Mouse (Mus musculus) ES-Bruce4 (cell line): ENCODE results near the gene Gm5771. TPM values are rescaled to one million over a fixed set of nuclear protein-coding genes. Genes with fewer than 3 reads are reported as not detected.
"Not testable (repeated sequence)": the region's sequence is repeated elsewhere in the genome, so short reads cannot be mapped to it uniquely, and the experiment has no call there.

Experiments
- H3K27ac ChIP-seq: 2 replicates; pipeline ENCODE4 v1.5.1; 2012; ENCODE audit warnings: low read length, inconsistent platforms; ENCODE audit not compliant: insufficient read depth
- H3K27me3 ChIP-seq: 2 replicates; pipeline ENCODE4 v1.6.1; 2012; ENCODE audit warnings: mild to moderate bottlenecking, low read length, inconsistent platforms; ENCODE audit not compliant: control insufficient read depth, poor library complexity, insufficient read depth, severe bottlenecking
- H3K36me3 ChIP-seq: 2 replicates; pipeline ENCODE4 v1.6.1; 2012; ENCODE audit warnings: inconsistent platforms, mild to moderate bottlenecking, low read length, moderate library complexity; ENCODE audit not compliant: control insufficient read depth, poor library complexity, insufficient read depth, severe bottlenecking
- H3K4me1 ChIP-seq: one replicate; pipeline ENCODE4 v1.8.1; 2011; ENCODE audit warnings: low read length; ENCODE audit not compliant: control insufficient read depth, insufficient read depth
- H3K4me3 ChIP-seq: 2 replicates; pipeline ENCODE4 v1.5.1; 2011; ENCODE audit warnings: low read depth, mild to moderate bottlenecking, low read length
- H3K9ac ChIP-seq: 2 replicates; pipeline ENCODE4 v1.6.1; 2012; ENCODE audit warnings: low read depth, mild to moderate bottlenecking, inconsistent platforms; ENCODE audit not compliant: poor library complexity, severe bottlenecking
- H3K9me3 ChIP-seq: replicated peaks from 2 replicates; pipeline ENCODE4 v1.6.1; 2012; ENCODE audit warnings: mild to moderate bottlenecking, low read length, inconsistent platforms; ENCODE audit not compliant: control insufficient read depth, poor library complexity, insufficient read depth, severe bottlenecking
- CTCF ChIP-seq: IDR thresholded peaks from one replicate; pipeline ENCODE4 v1.8.1; 2011; ENCODE audit warnings: low read depth, low read length
- EP300 ChIP-seq: IDR thresholded peaks from 2 replicates; pipeline ENCODE4 v1.6.1; 2011; ENCODE audit warnings: low read depth, low read length; ENCODE audit not compliant: insufficient read depth
- POLR2A ChIP-seq: IDR thresholded peaks from one replicate; pipeline ENCODE4 v1.8.1; 2011; ENCODE audit warnings: low read length; ENCODE audit not compliant: insufficient read depth
- polyA plus RNA-seq: library from polyadenylated mRNA; stranded (reverse); fragments of >200 nt; gene quantifications from 2 replicates; pipeline ENCODE4 v1.2.4, GENCODE M21; 2011; ENCODE audit warnings: low read depth; ENCODE audit not compliant: missing spikeins, insufficient read depth, insufficient read length

The Gm5771 gene
- polyA plus RNA-seq = not detected in 2 replicates

DNA sequence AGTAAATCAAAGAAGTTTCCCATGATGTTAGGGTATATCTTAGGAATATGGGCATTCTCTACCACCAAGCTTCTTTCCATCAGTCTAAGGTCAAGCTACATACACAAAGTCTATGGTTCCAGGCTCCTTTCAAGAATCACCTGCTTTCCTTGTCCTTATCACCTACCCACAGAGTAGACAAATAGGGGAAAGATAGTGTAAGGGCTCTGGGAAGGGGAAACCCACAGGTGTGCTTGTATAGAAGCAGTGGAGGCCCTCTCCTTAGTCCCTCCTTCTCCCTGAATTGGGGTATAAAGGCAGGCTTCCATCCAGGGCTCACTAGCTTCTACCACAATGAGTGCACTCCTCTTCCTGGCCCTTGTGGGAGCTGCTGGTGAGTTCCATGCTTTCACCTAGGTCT is at the start of gene Gm5771:
TSS of gene Gm5771 (plus strand) at position 301 of the 400 bp plus-strand sequence.
- not testable (repeated sequence) for H3K36me3 ChIP-seq, H3K9ac ChIP-seq, H3K4me1 ChIP-seq, H3K27me3 ChIP-seq, H3K27ac ChIP-seq, H3K9me3 ChIP-seq, H3K4me3 ChIP-seq

DNA sequence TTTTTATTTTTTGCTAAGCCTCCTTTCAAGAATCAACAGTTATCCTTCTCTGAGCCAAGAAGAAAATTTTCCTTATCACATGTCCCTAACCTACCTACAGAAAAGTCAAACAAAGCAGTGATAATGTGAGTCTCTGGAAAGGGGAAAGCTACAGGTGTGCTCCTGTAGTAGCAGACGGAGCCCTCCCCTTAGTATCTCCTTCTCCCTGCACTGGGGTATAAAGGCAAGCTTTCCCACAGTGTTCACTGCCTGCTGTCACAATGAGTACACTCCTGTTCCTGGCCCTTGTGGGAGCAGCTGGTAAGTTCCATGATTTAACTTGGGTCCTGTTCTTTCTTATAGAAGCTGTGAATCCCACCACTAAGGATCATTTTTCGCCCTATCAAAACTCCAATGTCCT is 38.2 kb upstream of the Gm5771 start, which contains the start of gene Try10:
TSS of gene Try10 (plus strand) at position 174 of the 400 bp plus-strand sequence.
- Histone ChIP-seq H3K36me3 (no peaks in the 10 kb centered on the region), H3K27ac (no peak within 1 kb of the TSS), H3K4me1 (no peaks in the 10 kb centered on the region), H3K9ac (no peak within 1 kb of the TSS), H3K9me3 (no peaks in the 10 kb centered on the region), H3K27me3 (no peaks in the 10 kb centered on the region; the same call in 1 of the 2 replicates), H3K4me3 (no peak within 1 kb of the TSS)
- no peak for TF ChIP-seq CTCF
- no peak for TF ChIP-seq POLR2A
- no peak for TF ChIP-seq EP300

DNA sequence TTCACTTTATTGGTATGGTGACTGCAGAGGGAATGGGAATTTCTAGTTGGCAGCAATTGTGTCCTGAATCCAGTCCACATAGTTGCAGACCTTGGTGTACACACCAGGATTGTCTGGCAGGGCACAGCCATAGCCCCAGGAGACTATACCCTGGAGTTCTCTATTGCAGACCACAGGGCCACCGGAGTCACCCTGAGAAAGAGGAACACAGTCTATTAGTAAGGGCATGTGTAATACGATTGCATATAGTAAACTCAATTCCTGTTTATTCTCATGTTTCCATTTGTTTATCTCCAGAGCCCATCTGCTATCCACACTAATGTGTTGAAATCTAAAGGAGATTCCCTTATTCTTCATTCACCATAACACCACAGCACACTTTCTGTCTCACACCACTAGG is 18.4 kb upstream of the Gm5771 start:
- not testable (repeated sequence) for H3K27ac ChIP-seq, H3K9me3 ChIP-seq, H3K36me3 ChIP-seq, H3K27me3 ChIP-seq, H3K9ac ChIP-seq, H3K4me1 ChIP-seq, H3K4me3 ChIP-seq

DNA sequence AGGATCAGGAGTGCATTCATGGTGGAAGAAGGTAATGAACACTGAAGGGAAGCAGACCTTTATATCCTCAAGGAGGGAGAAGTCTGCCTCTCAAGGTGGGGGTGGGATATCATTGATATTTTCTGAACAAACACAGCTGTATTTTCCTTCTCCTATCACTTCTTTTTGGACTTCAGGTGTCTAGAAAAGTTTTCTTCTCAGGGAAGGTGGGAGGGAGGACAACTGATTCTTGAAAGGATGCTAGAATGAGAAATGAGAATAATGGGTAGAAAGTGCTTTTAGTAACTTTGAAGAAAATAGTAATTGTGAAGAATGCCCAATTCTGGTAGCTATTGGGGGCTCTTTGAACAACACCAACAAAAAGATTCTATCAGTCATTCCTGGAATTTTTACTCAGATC is 14.6 kb upstream of the Gm5771 start, which contains the start of gene Prss3:
TSS of gene Prss3 (minus strand) at position 101 of the 400 bp plus-strand sequence.
- not testable (repeated sequence) for H3K4me1 ChIP-seq, H3K9me3 ChIP-seq, H3K9ac ChIP-seq, H3K27me3 ChIP-seq, H3K36me3 ChIP-seq, H3K27ac ChIP-seq, H3K4me3 ChIP-seq

DNA sequence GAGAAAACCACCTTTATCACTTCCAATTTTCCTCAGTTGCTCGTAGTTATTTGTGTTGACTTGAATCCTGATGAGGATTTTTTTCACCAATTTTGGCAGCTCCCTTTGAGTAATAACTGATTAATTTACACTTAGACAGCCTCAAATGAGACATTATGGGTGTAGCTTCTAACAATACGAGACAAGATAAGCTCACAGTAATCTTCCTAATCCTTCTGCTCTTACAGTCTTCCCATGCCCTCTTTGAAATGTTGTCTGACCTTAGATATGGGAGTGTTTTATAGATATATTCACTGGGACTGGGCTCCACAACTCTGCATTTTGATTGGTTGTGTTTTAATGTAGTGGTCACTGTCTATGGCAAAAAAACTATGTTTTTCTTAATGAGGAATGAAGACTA is 5.4 kb upstream of the Gm5771 start:
- TF ChIP-seq POLR2A (no peak), EP300 (no peak), CTCF (no peak)
- Histone ChIP-seq H3K36me3 (no peaks in the 10 kb centered on the region), H3K9ac (no peak overlapping the region), H3K27me3 (no peaks in the 10 kb centered on the region), H3K4me3 (no peak overlapping the region), H3K4me1 (no peaks in the 10 kb centered on the region), H3K27ac (no peak overlapping the region), H3K9me3 (no peaks in the 10 kb centered on the region)

GRCm38 (mm10) chr6:41391640-41392039 is 516 bp upstream of the Gm5771 start:
- H3K36me3 ChIP-seq, H3K27ac ChIP-seq, H3K9ac ChIP-seq, H3K9me3 ChIP-seq, H3K27me3 ChIP-seq, H3K4me3 ChIP-seq, H3K4me1 ChIP-seq: not testable (repeated sequence)

- H3K4me1 ChIP-seq, H3K27me3 ChIP-seq, H3K36me3 ChIP-seq, H3K4me3 ChIP-seq, H3K9ac ChIP-seq, H3K27ac ChIP-seq, H3K9me3 ChIP-seq: not testable (repeated sequence)
Measured at GRCm38 (mm10) chr6:41442261-41442660, 50.1 kb downstream of the Gm5771 start.

GRCm38 (mm10) chr6:41446045-41446444 is 53.9 kb downstream of the Gm5771 start, which contains the start of gene Gm10334:
Gm10334 (minus strand) TSS chr6:41446145.
- H3K4me3 ChIP-seq, H3K27me3 ChIP-seq, H3K9ac ChIP-seq, H3K9me3 ChIP-seq, H3K36me3 ChIP-seq, H3K4me1 ChIP-seq, H3K27ac ChIP-seq: not testable (repeated sequence)
